Mouse (Mus musculus): Measurements from ENCODE around the gene Il12b. TPM values are rescaled to one million over a fixed set of nuclear protein-coding genes. Genes with fewer than 3 reads are reported as not detected.

The Il12b gene
- polyA plus RNA-seq, 1 experiment from 2014 or later = not detected

GRCm38 (mm10) chr11:44387031-44387430 is 12.8 kb upstream of the Il12b start:
- WGBS = 85% methylated on average over 2 of the region's 2 CpGs
- DNase-seq (ENCODE audit: low spot score) = no peak
- H3K9ac ChIP-seq (ENCODE audit: low read depth, low read length) = no peak overlapping the region
- ATAC-seq (ENCODE audit: low FRiP score) = no peak
- no peaks in the 10 kb centered on the region for H3K36me3 ChIP-seq (ENCODE audit: control insufficient read depth, insufficient read depth, low read length)
- no peak overlapping the region for H3K4me3 ChIP-seq (ENCODE audit: low read depth, low read length)
- H3K27ac ChIP-seq (ENCODE audit: low read depth, low read length) = no peak overlapping the region
- H3K27me3 ChIP-seq (ENCODE audit: control insufficient read depth, insufficient read depth, low read length) = no peaks in the 10 kb centered on the region
- H3K4me1 ChIP-seq (replicated peaks; ENCODE audit: control insufficient read depth, insufficient read depth, low read length) = no peaks in the 10 kb centered on the region
- H3K4me2 ChIP-seq (replicated peaks; ENCODE audit: low read depth, low read length) = no peak overlapping the region
- H3K9me3 ChIP-seq (ENCODE audit: control insufficient read depth, low read length) = no peaks in the 10 kb centered on the region

GRCm38 (mm10) chr11:44389993-44390701 is 9.7 kb upstream of the Il12b start:
- no peak for ATAC-seq (ENCODE audit: low FRiP score)

GRCm38 (mm10) chr11:44393101-44393810 is 6.6 kb upstream of the Il12b start:
- no peaks in the 10 kb centered on the region for H3K9me3 ChIP-seq (ENCODE audit: control insufficient read depth, low read length)
- no peak for DNase-seq (ENCODE audit: low spot score)
- H3K4me3 ChIP-seq (ENCODE audit: low read depth, low read length) = no peak overlapping the region
- H3K36me3 ChIP-seq (ENCODE audit: control insufficient read depth, insufficient read depth, low read length) = no peaks in the 10 kb centered on the region
- no peak overlapping the region for H3K9ac ChIP-seq (ENCODE audit: low read depth, low read length)
- no peak for ATAC-seq (ENCODE audit: low FRiP score)
- no peak overlapping the region for H3K27ac ChIP-seq (ENCODE audit: low read depth, low read length)
- no peak overlapping the region for H3K4me2 ChIP-seq (replicated peaks; ENCODE audit: low read depth, low read length)
- H3K27me3 ChIP-seq (ENCODE audit: control insufficient read depth, insufficient read depth, low read length) = no peaks in the 10 kb centered on the region
- no peaks in the 10 kb centered on the region for H3K4me1 ChIP-seq (replicated peaks; ENCODE audit: control insufficient read depth, insufficient read depth, low read length)
- WGBS = 74% methylated on average over 8 of the region's 8 CpGs

More at GRCm38 (mm10) chr11:44389993-44390701, 9.7 kb upstream of the Il12b start:
- Histone ChIP-seq H3K9ac (ENCODE audit: low read depth, low read length) (no peak overlapping the region), H3K4me3 (ENCODE audit: low read depth, low read length) (no peak overlapping the region), H3K9me3 (ENCODE audit: control insufficient read depth, low read length) (no peaks in the 10 kb centered on the region), H3K27ac (ENCODE audit: low read depth, low read length) (no peak overlapping the region), H3K4me2 (replicated peaks; ENCODE audit: low read depth, low read length) (no peak overlapping the region), H3K27me3 (ENCODE audit: control insufficient read depth, insufficient read depth, low read length) (no peaks in the 10 kb centered on the region), H3K4me1 (replicated peaks; ENCODE audit: control insufficient read depth, insufficient read depth, low read length) (no peaks in the 10 kb centered on the region), H3K36me3 (ENCODE audit: control insufficient read depth, insufficient read depth, low read length) (no peaks in the 10 kb centered on the region)
- DNase-seq (ENCODE audit: low spot score) = no peak
- WGBS = 53% methylated on average over 6 of the region's 6 CpGs

- H3K9ac ChIP-seq (ENCODE audit: low read depth, low read length) = no peak overlapping the region
- H3K4me2 ChIP-seq (replicated peaks; ENCODE audit: low read depth, low read length) = no peak overlapping the region
- H3K27ac ChIP-seq (ENCODE audit: low read depth, low read length) = no peak overlapping the region
- no peak for DNase-seq (ENCODE audit: low spot score)
- 89% methylated on average over 4 of the region's 4 CpGs for WGBS
- no peaks in the 10 kb centered on the region for H3K9me3 ChIP-seq (ENCODE audit: control insufficient read depth, low read length)
- ATAC-seq (ENCODE audit: low FRiP score) = no peak
- no peaks in the 10 kb centered on the region for H3K4me1 ChIP-seq (replicated peaks; ENCODE audit: control insufficient read depth, insufficient read depth, low read length)
- H3K27me3 ChIP-seq (ENCODE audit: control insufficient read depth, insufficient read depth, low read length) = no peaks in the 10 kb centered on the region
- no peak overlapping the region for H3K4me3 ChIP-seq (ENCODE audit: low read depth, low read length)
- H3K36me3 ChIP-seq (ENCODE audit: control insufficient read depth, insufficient read depth, low read length) = no peaks in the 10 kb centered on the region
These were observed 4.5 kb upstream of the Il12b start for GRCm38 (mm10) chr11:44395401-44395800.

- Histone ChIP-seq H3K4me1 (replicated peaks; ENCODE audit: control insufficient read depth, insufficient read depth, low read length) (no peaks in the 10 kb centered on the region), H3K4me2 (replicated peaks; ENCODE audit: low read depth, low read length) (no peak overlapping the region), H3K36me3 (ENCODE audit: control insufficient read depth, insufficient read depth, low read length) (no peaks in the 10 kb centered on the region), H3K27me3 (ENCODE audit: control insufficient read depth, insufficient read depth, low read length) (no peaks in the 10 kb centered on the region), H3K4me3 (ENCODE audit: low read depth, low read length) (no peak overlapping the region), H3K9me3 (ENCODE audit: control insufficient read depth, low read length) (no peaks in the 10 kb centered on the region), H3K27ac (ENCODE audit: low read depth, low read length) (no peak overlapping the region), H3K9ac (ENCODE audit: low read depth, low read length) (no peak overlapping the region)
- ATAC-seq (ENCODE audit: low FRiP score) (no peak), DNase-seq (ENCODE audit: low spot score) (no peak)
- 89% methylated on average over 3 of the region's 3 CpGs for WGBS
These were observed 2.3 kb upstream of the Il12b start for GRCm38 (mm10) chr11:44397551-44397950.

GRCm38 (mm10) chr11:44398356-44398755 is 1.5 kb upstream of the Il12b start:
- DNase-seq (ENCODE audit: low spot score) = no peak
- 77% methylated on average over 6 of the region's 6 CpGs for WGBS
- Histone ChIP-seq H3K4me2 (replicated peaks; ENCODE audit: low read depth, low read length) (peak overlapping the region; percentile 68; the same call in 1 of the 2 replicates), H3K9ac (ENCODE audit: low read depth, low read length) (no peak overlapping the region), H3K4me1 (replicated peaks; ENCODE audit: control insufficient read depth, insufficient read depth, low read length) (no peaks in the 10 kb centered on the region), H3K36me3 (ENCODE audit: control insufficient read depth, insufficient read depth, low read length) (no peaks in the 10 kb centered on the region), H3K27ac (ENCODE audit: low read depth, low read length) (no peak overlapping the region), H3K4me3 (ENCODE audit: low read depth, low read length) (no peak overlapping the region), H3K9me3 (ENCODE audit: control insufficient read depth, low read length) (no peaks in the 10 kb centered on the region), H3K27me3 (ENCODE audit: control insufficient read depth, insufficient read depth, low read length) (no peaks in the 10 kb centered on the region)
- ATAC-seq (ENCODE audit: low FRiP score) = no peak

GRCm38 (mm10) chr11:44398782-44399225 is 1.1 kb upstream of the Il12b start:
- Histone ChIP-seq H3K27me3 (ENCODE audit: control insufficient read depth, insufficient read depth, low read length) (no peaks in the 10 kb centered on the region), H3K9ac (ENCODE audit: low read depth, low read length) (peak overlapping the region; percentile 55; the same call in 1 of the 2 replicates), H3K27ac (ENCODE audit: low read depth, low read length) (no peak overlapping the region), H3K9me3 (ENCODE audit: control insufficient read depth, low read length) (no peaks in the 10 kb centered on the region), H3K36me3 (ENCODE audit: control insufficient read depth, insufficient read depth, low read length) (no peaks in the 10 kb centered on the region), H3K4me2 (replicated peaks; ENCODE audit: low read depth, low read length) (peak overlapping the region; percentile 68), H3K4me3 (ENCODE audit: low read depth, low read length) (peak overlapping the region; percentile 30), H3K4me1 (replicated peaks; ENCODE audit: control insufficient read depth, insufficient read depth, low read length) (no peaks in the 10 kb centered on the region)
- ATAC-seq (ENCODE audit: low FRiP score) (peak; percentile 76), DNase-seq (ENCODE audit: low spot score) (peak; percentile 91)
- WGBS = 4% methylated on average over 20 of the region's 20 CpGs

- no peak overlapping the region for H3K4me3 ChIP-seq (ENCODE audit: low read depth, low read length)
- H3K9me3 ChIP-seq (ENCODE audit: control insufficient read depth, low read length) = no peaks in the 10 kb centered on the region
- H3K27ac ChIP-seq (ENCODE audit: low read depth, low read length) = no peak overlapping the region
- no peaks in the 10 kb centered on the region for H3K36me3 ChIP-seq (ENCODE audit: control insufficient read depth, insufficient read depth, low read length)
- H3K27me3 ChIP-seq (ENCODE audit: control insufficient read depth, insufficient read depth, low read length) = no peaks in the 10 kb centered on the region
- no peak overlapping the region for H3K4me2 ChIP-seq (replicated peaks; ENCODE audit: low read depth, low read length)
- 74% methylated on average over 5 of the region's 5 CpGs for WGBS
- ATAC-seq (ENCODE audit: low FRiP score) (no peak), DNase-seq (ENCODE audit: low spot score) (no peak)
- H3K9ac ChIP-seq (ENCODE audit: low read depth, low read length) = no peak overlapping the region
- H3K4me1 ChIP-seq (replicated peaks; ENCODE audit: control insufficient read depth, insufficient read depth, low read length) = no peaks in the 10 kb centered on the region
These were observed 2.0 kb downstream of the Il12b start for GRCm38 (mm10) chr11:44401635-44402548.
